Mouse (Mus musculus): ENCODE data around the gene Pde11a. TPM values are rescaled to one million over a fixed set of nuclear protein-coding genes. Genes with fewer than 3 reads are reported as not detected.
A peak's percentile ranks its signal among the peaks of the same experiment; 100 is the strongest.

The Pde11a gene
- total RNA-seq, 4 experiments from 2014 or later = 4.6 to 5.4 (median 5.1) TPM

GRCm38 (mm10) chr2:76323185-76323875 is 15.2 kb downstream of the Pde11a start:
- DNase-seq (ENCODE audit: low spot score in 2 of 2) = peak in 1 of 2 experiments; percentile 11

GRCm38 (mm10) chr2:76320336-76320735 is 18.2 kb downstream of the Pde11a start:
- DNase-seq (ENCODE audit: low spot score in 2 of 2) = no peak

GRCm38 (mm10) chr2:76319231-76319630 is 19.3 kb downstream of the Pde11a start:
- DNase-seq (ENCODE audit: low spot score in 2 of 2) = no peak

- DNase-seq (ENCODE audit: low spot score in 2 of 2) = no peak
These were observed 50.9 kb downstream of the Pde11a start for GRCm38 (mm10) chr2:76287671-76288070.

GRCm38 (mm10) chr2:76286288-76286740 is 52.3 kb downstream of the Pde11a start:
- DNase-seq (ENCODE audit: low spot score in 2 of 2) = no peak

- no peak for DNase-seq (ENCODE audit: low spot score in 2 of 2)
These were observed 53.4 kb downstream of the Pde11a start for GRCm38 (mm10) chr2:76285150-76285549.

GRCm38 (mm10) chr2:76283378-76284132 is 55.0 kb downstream of the Pde11a start:
- peak; percentile 10 to 76 for DNase-seq (ENCODE audit: low spot score in 2 of 2)

GRCm38 (mm10) chr2:76269494-76269893 is 69.1 kb downstream of the Pde11a start:
- no peak for DNase-seq (ENCODE audit: low spot score in 2 of 2)

- no peak for DNase-seq (ENCODE audit: low spot score in 2 of 2)
These were observed 71.2 kb downstream of the Pde11a start for GRCm38 (mm10) chr2:76267335-76267734.

GRCm38 (mm10) chr2:76266622-76267021 is 72.0 kb downstream of the Pde11a start:
- peak in 1 of 2 experiments; percentile 21 for DNase-seq (ENCODE audit: low spot score in 2 of 2)

- no peak for DNase-seq (ENCODE audit: low spot score in 2 of 2)
These were observed 74.3 kb downstream of the Pde11a start for GRCm38 (mm10) chr2:76264258-76264657.

- DNase-seq (ENCODE audit: low spot score in 2 of 2) = no peak
These were observed 75.9 kb downstream of the Pde11a start for GRCm38 (mm10) chr2:76262661-76263060.

- DNase-seq (ENCODE audit: low spot score in 2 of 2) = peak; percentile 20 to 32
These were observed 83.7 kb downstream of the Pde11a start for GRCm38 (mm10) chr2:76254833-76255232.

GRCm38 (mm10) chr2:76251379-76251778 is 87.2 kb downstream of the Pde11a start:
- DNase-seq (ENCODE audit: low spot score in 2 of 2) = no peak

- no peak for DNase-seq (ENCODE audit: low spot score in 2 of 2)
These were observed 90.3 kb downstream of the Pde11a start for GRCm38 (mm10) chr2:76248242-76248641.

- no peak for DNase-seq (ENCODE audit: low spot score in 2 of 2)
These were observed 99.4 kb downstream of the Pde11a start for GRCm38 (mm10) chr2:76239175-76239574.

GRCm38 (mm10) chr2:76238496-76238895 is 100.1 kb downstream of the Pde11a start:
- DNase-seq (ENCODE audit: low spot score in 2 of 2) = no peak

- DNase-seq (ENCODE audit: low spot score in 2 of 2) = no peak
These were observed 100.7 kb downstream of the Pde11a start for GRCm38 (mm10) chr2:76237638-76238420.

GRCm38 (mm10) chr2:76220364-76221108 is 118.0 kb downstream of the Pde11a start:
- no peak for DNase-seq (ENCODE audit: low spot score in 2 of 2)

GRCm38 (mm10) chr2:76219540-76219939 is 119.0 kb downstream of the Pde11a start:
- no peak for DNase-seq (ENCODE audit: low spot score in 2 of 2)

GRCm38 (mm10) chr2:76216146-76216545 is 122.4 kb downstream of the Pde11a start:
- no peak for DNase-seq (ENCODE audit: low spot score in 2 of 2)

Data from left cerebral cortex, adult 8-10 months (tissue).